ENCODE assay signal across 8 mouse cellular contexts in the genomic region with DNA sequence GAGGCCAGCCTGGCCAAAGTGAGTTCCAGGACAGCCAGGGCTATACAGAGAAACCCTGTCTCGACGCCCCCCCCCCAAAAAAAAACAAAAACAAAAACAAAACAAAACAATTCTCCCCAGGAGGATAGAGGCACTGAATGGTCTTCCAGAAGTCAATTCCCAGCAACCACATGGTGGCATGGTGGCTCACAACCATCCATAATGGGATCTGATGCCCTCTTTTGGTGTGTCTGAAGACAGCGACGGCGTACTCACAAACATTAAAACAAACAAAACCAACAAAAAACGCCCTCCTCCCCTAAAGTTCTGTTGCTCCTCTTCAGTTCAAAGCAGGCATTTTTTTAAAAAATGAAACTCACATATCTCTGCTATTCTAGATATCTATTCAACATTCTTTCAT. TPM values are rescaled to one million over a fixed set of nuclear protein-coding genes. Genes with fewer than 3 reads are reported as not detected.
DNase-seq lines count a peak whose midpoint lies in the region; ATAC-seq and TF ChIP-seq lines count a peak whose summit lies in the region.

No protein-coding gene starts in this region.

- peak overlapping the region; percentile 56 for H3K4me2 ChIP-seq in hindbrain, embryonic 11.5 days (replicated peaks; ENCODE audit: low read depth, low read length)
- H3K4me2 ChIP-seq in liver, embryonic 16.5 days (ENCODE audit: low read depth, low read length): peak overlapping the region; percentile 76

- 9% methylated on average over 6 of the region's 6 CpGs for WGBS in spleen, adult 2 months
- 9% methylated on average over 6 of the region's 6 CpGs for WGBS in hindbrain, embryonic 11.5 days
- 4% methylated on average over 6 of the region's 6 CpGs for WGBS in liver, embryonic 16.5 days (ENCODE audit: insufficient replicate concordance)

- H3K4me1 ChIP-seq in spleen, adult 2 months (ENCODE audit: control insufficient read depth, insufficient read depth, insufficient read length): peaks cover 4% of the 10 kb centered on the region; the same call in 1 of the 2 replicates
- H3K4me1 ChIP-seq in hindbrain, embryonic 11.5 days (replicated peaks; ENCODE audit: control insufficient read depth, insufficient read depth, low read length): no peaks in the 10 kb centered on the region
- peaks cover 7% of the 10 kb centered on the region for H3K4me1 ChIP-seq in liver, embryonic 16.5 days (ENCODE audit: control insufficient read depth, low read depth, low read length)

- peak overlapping the region; percentile 41; the same call in 1 of the 2 replicates for H3K27ac ChIP-seq in spleen, adult 2 months (ENCODE audit: insufficient read depth, low read length)
- H3K27ac ChIP-seq in hindbrain, embryonic 11.5 days (ENCODE audit: low read depth, low read length): no peak overlapping the region; the same call in 1 of the 2 replicates
- H3K27ac ChIP-seq in liver, embryonic 16.5 days (ENCODE audit: low read length): peak overlapping the region; percentile 95

- H3K4me3 ChIP-seq in spleen, adult 2 months (ENCODE audit: extremely low read depth, insufficient read depth, insufficient read length): peak overlapping the region; percentile 88
- peak overlapping the region; percentile 75 for H3K4me3 ChIP-seq in hindbrain, embryonic 11.5 days (ENCODE audit: low read depth, low read length)
- H3K4me3 ChIP-seq in liver, embryonic 16.5 days (ENCODE audit: low read depth, low read length): peak overlapping the region; percentile 92

- TF ChIP-seq CTCF in spleen, adult 2 months (IDR thresholded peaks at IDR 0.05; ENCODE audit: extremely low read depth, insufficient read depth, insufficient read length, insufficient replicate concordance): no peak

- no peak for TF ChIP-seq POLR2A in spleen, adult 2 months (IDR thresholded peaks at IDR 0.05; ENCODE audit: low read depth, low read length)

- peak in 1 of 2 experiments; percentile 0 for DNase-seq in spleen, adult 2 months (ENCODE audit: low read depth in 1 of 2, low spot score in 2 of 2)
- DNase-seq in spleen, postnatal 36 days (ENCODE audit: low spot score in 2 of 2): no peak
- peak; percentile 8 to 25 for DNase-seq in cerebellum, postnatal 25 days
- peak; percentile 31 for DNase-seq in hindbrain, embryonic 11.5 days (ENCODE audit: low spot score)
- peak; percentile 7 for DNase-seq in testis, postnatal 14 days (ENCODE audit: low spot score)
- no peak for DNase-seq in layer of hippocampus, adult 18-20 months (ENCODE audit: low spot score in 2 of 2)

- H3K36me3 ChIP-seq in spleen, adult 2 months (ENCODE audit: control insufficient read depth, insufficient read depth, low read length): no peaks in the 10 kb centered on the region
- H3K36me3 ChIP-seq in hindbrain, embryonic 11.5 days (ENCODE audit: control insufficient read depth, insufficient read depth, low read length): no peaks in the 10 kb centered on the region
- H3K36me3 ChIP-seq in liver, embryonic 16.5 days (ENCODE audit: control insufficient read depth, insufficient read depth): peaks cover under 1% of the 10 kb centered on the region; the same call in 1 of the 2 replicates

- no peaks in the 10 kb centered on the region for H3K27me3 ChIP-seq in spleen, adult 2 months (ENCODE audit: control insufficient read depth, insufficient read depth, low read length)
- no peaks in the 10 kb centered on the region for H3K27me3 ChIP-seq in hindbrain, embryonic 11.5 days (ENCODE audit: control insufficient read depth, insufficient read depth, low read length)
- H3K27me3 ChIP-seq in liver, embryonic 16.5 days (ENCODE audit: control insufficient read depth, insufficient read depth, low read depth, low read length): no peaks in the 10 kb centered on the region

- H3K9ac ChIP-seq in hindbrain, embryonic 11.5 days (ENCODE audit: low read depth, low read length): peak overlapping the region; percentile 76
- peak overlapping the region; percentile 93 for H3K9ac ChIP-seq in liver, embryonic 16.5 days (ENCODE audit: low read depth, low read length)

- H3K9me3 ChIP-seq in hindbrain, embryonic 11.5 days (ENCODE audit: control insufficient read depth, low read length): no peaks in the 10 kb centered on the region
- H3K9me3 ChIP-seq in liver, embryonic 16.5 days (replicated peaks; ENCODE audit: control insufficient read depth, low read length): no peaks in the 10 kb centered on the region

- ATAC-seq in hindbrain, embryonic 11.5 days (ENCODE audit: low FRiP score): no peak
- no peak for ATAC-seq in liver, embryonic 16.5 days (ENCODE audit: low read depth)
- ATAC-seq in megakaryocyte-erythroid progenitor cell, adult 5-6 weeks (replicated peaks; ENCODE audit: low FRiP score, low TSS enrichment, poor library complexity, severe bottlenecking): no peak

RNA-seq across cellular contexts. Expression of a gene that starts 0.9 kb away (rescaled TPM):
- polyA plus RNA-seq in spleen, adult 2 months (2012; rRNA removed): 4.9 and 5.2 TPM in 2 replicates
- polyA plus RNA-seq in hindbrain, embryonic 11.5 days (2014; fragmentation: Nextera tagmentation; extraction: Ambion mirVana): 75.4 and 78.6 TPM in 2 replicates
- polyA plus RNA-seq in liver, embryonic 16.5 days (2015; fragmentation: Nextera tagmentation; extraction: Ambion mirVana): 20.6 and 21.0 TPM in 2 replicates
- 100 to 1,000 TPM; 196 to 199 TPM for total RNA-seq in layer of hippocampus, adult 18-20 months (2021)
- total RNA-seq in megakaryocyte-erythroid progenitor cell, adult 5-6 weeks (2014; fragmentation: Nextera tagmentation): 66.3 and 69.9 TPM in 2 replicates
- 78.2 and 90.5 TPM in 2 replicates for total RNA-seq in megakaryocyte-erythroid progenitor cell, adult 5-6 weeks (2017)

RNA-seq across cellular contexts. Expression of a gene that starts 55.1 kb away (rescaled TPM):
- 13.1 and 18.8 TPM in 2 replicates for polyA plus RNA-seq in spleen, adult 2 months (2012; rRNA removed)
- polyA plus RNA-seq in hindbrain, embryonic 11.5 days (2014; fragmentation: Nextera tagmentation; extraction: Ambion mirVana): 38.7 and 41.7 TPM in 2 replicates
- 19.2 and 19.3 TPM in 2 replicates for polyA plus RNA-seq in liver, embryonic 16.5 days (2015; fragmentation: Nextera tagmentation; extraction: Ambion mirVana)
- total RNA-seq in layer of hippocampus, adult 18-20 months (2021): 10 to 100 TPM; 22.3 to 23.4 TPM
- total RNA-seq in megakaryocyte-erythroid progenitor cell, adult 5-6 weeks (2014; fragmentation: Nextera tagmentation): 50.8 and 56.5 TPM in 2 replicates
- total RNA-seq in megakaryocyte-erythroid progenitor cell, adult 5-6 weeks (2017): 51.3 and 65.1 TPM in 2 replicates

Comparison
In these comparisons a context has a peak if more than half of its experiments do, and no peak if none do; other contexts are left out.
1. DNase-seq: peak in cerebellum, postnatal 25 days (2 of 2), hindbrain, embryonic 11.5 days (single experiment) and testis, postnatal 14 days (single experiment); none in spleen, postnatal 36 days (0 of 2) and layer of hippocampus, adult 18-20 months (0 of 2).
2. Peak in every context shown above with its lines, with median percentiles within 50 percentile points of each other: H3K4me3 ChIP-seq.